Mouse (Mus musculus) myocyte (in vitro differentiated cells): Measurements from ENCODE around the gene Trib3.

Source experiments
- CEBPB ChIP-seq: IDR thresholded peaks from 2 replicates; pipeline ENCODE4 v1.6.1; 2011; ENCODE audit warnings: mild to moderate bottlenecking, moderate library complexity; ENCODE audit not compliant: poor library complexity, insufficient read depth, severe bottlenecking
- E2F4 ChIP-seq: IDR thresholded peaks from one replicate; pipeline ENCODE4 v1.6.1; 2011; ENCODE audit warnings: mild to moderate bottlenecking, control low read depth, moderate library complexity; ENCODE audit not compliant: insufficient read depth
- MAX ChIP-seq: IDR thresholded peaks from one replicate; pipeline ENCODE4 v1.6.1; 2011; ENCODE audit warnings: low read depth, mild to moderate bottlenecking, control low read depth
- MYOD1 ChIP-seq, 3 experiments: IDR thresholded peaks; one replicate each; pipeline ENCODE4 v1.6.1; 2011; ENCODE audit warnings: control low read depth in 2 of 3, low read depth in 2 of 3, mild to moderate bottlenecking in 2 of 3, moderate library complexity in 1 of 3; ENCODE audit not compliant: insufficient read length in 2 of 3, control insufficient read depth in 1 of 3
- MYOG ChIP-seq, 3 experiments: IDR thresholded peaks; one replicate each; pipeline ENCODE4 v1.6.1; 2011; ENCODE audit warnings: control low read depth in 2 of 3, low read depth in 2 of 3, mild to moderate bottlenecking in 2 of 3; ENCODE audit not compliant: insufficient read length in 2 of 3, control insufficient read depth in 1 of 3, insufficient read depth in 1 of 3
- POLR2A ChIP-seq: IDR thresholded peaks from one replicate; pipeline ENCODE4 v1.6.1; 2011; ENCODE audit warnings: low read depth, mild to moderate bottlenecking, control low read depth, moderate library complexity; ENCODE audit not compliant: insufficient read length
- POLR2AphosphoS2 ChIP-seq: IDR thresholded peaks from one replicate; pipeline ENCODE4 v1.6.1; 2011; ENCODE audit warnings: low read depth, control low read depth; ENCODE audit not compliant: insufficient read length
- TCF12 ChIP-seq: IDR thresholded peaks from one replicate; pipeline ENCODE4 v1.6.1; 2011; ENCODE audit warnings: mild to moderate bottlenecking, control low read depth; ENCODE audit not compliant: poor library complexity, insufficient read depth, severe bottlenecking
- TCF3 ChIP-seq: IDR thresholded peaks from one replicate; pipeline ENCODE4 v1.6.1; 2011; ENCODE audit warnings: low read depth, control low read depth; ENCODE audit not compliant: insufficient read length
- USF1 ChIP-seq: IDR thresholded peaks from one replicate; pipeline ENCODE4 v1.6.1; 2011; ENCODE audit warnings: low read depth, mild to moderate bottlenecking, control low read depth, moderate library complexity

GRCm38 (mm10) chr2:152384191-152384590 lies 40.4 kb upstream of the Trib3 start:
- TF ChIP-seq POLR2AphosphoS2 (no peak), POLR2A (no peak), MYOG (IDR thresholded peaks at IDR 0.05; ENCODE audit: control insufficient read depth in 1 of 3, insufficient read depth in 1 of 3, insufficient read length in 2 of 3, low read depth in 2 of 3) (no peak), MAX (no peak), E2F4 (no peak), TCF3 (no peak), USF1 (no peak), CEBPB (no peak), TCF12 (no peak), MYOD1 (IDR thresholded peaks at IDR 0.05; ENCODE audit: control insufficient read depth in 1 of 3, insufficient read length in 2 of 3, low read depth in 2 of 3) (no peak)
